Mouse (Mus musculus) embryonic fibroblast, embryonic 13.5 days (primary cell): ENCODE measurements around the gene Prpf6. TPM values are rescaled to one million over a fixed set of nuclear protein-coding genes. Genes with fewer than 3 reads are reported as not detected.

ENCODE experiments used
- H3K27ac ChIP-seq: 2 replicates; pipeline ENCODE4 v1.5.1; 2012; ENCODE audit warnings: low read length, control low read depth, inconsistent platforms; ENCODE audit not compliant: insufficient read depth
- H3K4me1 ChIP-seq: 2 replicates; pipeline ENCODE4 v1.6.1; 2011; ENCODE audit warnings: low read length; ENCODE audit not compliant: control insufficient read depth, insufficient read depth
- H3K4me3 ChIP-seq: 2 replicates; pipeline ENCODE4 v1.5.1; 2011; ENCODE audit warnings: mild to moderate bottlenecking, control low read depth, low read length; ENCODE audit not compliant: insufficient read depth
- CTCF ChIP-seq: IDR thresholded peaks from 2 replicates; pipeline ENCODE4 v1.5.1; 2011; ENCODE audit warnings: mild to moderate bottlenecking, control low read depth, low read length, moderate library complexity, borderline replicate concordance; ENCODE audit not compliant: insufficient read depth
- POLR2A ChIP-seq: IDR thresholded peaks from 2 replicates; pipeline ENCODE4 v1.6.1; 2011; ENCODE audit warnings: low read depth, mild to moderate bottlenecking, control low read depth, low read length, moderate library complexity
- polyA plus RNA-seq: library from polyadenylated mRNA; stranded (reverse); fragments of >200 nt; gene quantifications from 2 replicates; pipeline ENCODE4 v1.2.4, GENCODE M21; 2011; ENCODE audit warnings: low read depth; ENCODE audit not compliant: missing spikeins, insufficient read length

The Prpf6 gene
- polyA plus RNA-seq, 1 experiment, result 59.4 TPM

- TF ChIP-seq CTCF, result no peak
These were observed 7.2 kb upstream of the Prpf6 start, which contains the start of gene Uckl1 for GRCm38 (mm10) chr2:181584411-181584942. TSS of gene Uckl1 (minus strand) at chr2:181584892.

GRCm38 (mm10) chr2:181585506-181585905, 6.2 kb upstream of the Prpf6 start:
- Histone ChIP-seq H3K27ac (no peak overlapping the region), H3K4me3 (no peak overlapping the region), H3K4me1 (no peaks in the 10 kb centered on the region)
- TF ChIP-seq CTCF (no peak), POLR2A (no peak)

More at GRCm38 (mm10) chr2:181584411-181584942, 7.2 kb upstream of the Prpf6 start, which contains the start of gene Uckl1:
- Histone ChIP-seq H3K4me3 (no peak within 1 kb of the TSS), H3K27ac (no peak within 1 kb of the TSS), H3K4me1 (0 out of 2 replicates have a peak, but pooled peaks cover 5% of the 10 kb centered on the region)

- no peak overlapping the region for H3K27ac ChIP-seq
- no peak overlapping the region for H3K4me3 ChIP-seq
- peaks cover under 1% of the 10 kb centered on the region; the same call in 1 of the 2 replicates for H3K4me1 ChIP-seq
- no peak for TF ChIP-seq CTCF
- no peak for TF ChIP-seq POLR2A
These were observed 5.5 kb upstream of the Prpf6 start for GRCm38 (mm10) chr2:181586124-181586523.

GRCm38 (mm10) chr2:181587796-181588195, 3.9 kb upstream of the Prpf6 start:
- Histone ChIP-seq H3K4me1 (peaks cover 3% of the 10 kb centered on the region; the same call in 1 of the 2 replicates), H3K4me3 (no peak overlapping the region), H3K27ac (no peak overlapping the region)
- TF ChIP-seq CTCF (no peak), POLR2A (no peak)

GRCm38 (mm10) chr2:181588229-181588780, 3.4 kb upstream of the Prpf6 start:
- Histone ChIP-seq H3K4me1 (peaks cover 3% of the 10 kb centered on the region; the same call in 1 of the 2 replicates), H3K27ac (no peak overlapping the region), H3K4me3 (no peak overlapping the region)
- TF ChIP-seq POLR2A (no peak), CTCF (no peak)

- Histone ChIP-seq H3K4me3 (no peak overlapping the region), H3K27ac (no peak overlapping the region), H3K4me1 (peaks cover 3% of the 10 kb centered on the region; the same call in 1 of the 2 replicates)
- TF ChIP-seq POLR2A, result no peak
- TF ChIP-seq CTCF, result no peak
These were observed 2.5 kb upstream of the Prpf6 start for GRCm38 (mm10) chr2:181589011-181589731.

GRCm38 (mm10) chr2:181589732-181590105, 1.9 kb upstream of the Prpf6 start:
- TF ChIP-seq CTCF, result no peak
- no peak for TF ChIP-seq POLR2A
- H3K4me1 ChIP-seq, result peaks cover 3% of the 10 kb centered on the region; the same call in 1 of the 2 replicates
- no peak overlapping the region for H3K27ac ChIP-seq
- H3K4me3 ChIP-seq, result no peak overlapping the region

- TF ChIP-seq POLR2A, result no peak
- TF ChIP-seq CTCF, result no peak
- no peak overlapping the region for H3K4me3 ChIP-seq
- peaks cover 3% of the 10 kb centered on the region; the same call in 1 of the 2 replicates for H3K4me1 ChIP-seq
- no peak overlapping the region for H3K27ac ChIP-seq
These were observed 1.2 kb upstream of the Prpf6 start for GRCm38 (mm10) chr2:181590471-181590870.

DNA sequence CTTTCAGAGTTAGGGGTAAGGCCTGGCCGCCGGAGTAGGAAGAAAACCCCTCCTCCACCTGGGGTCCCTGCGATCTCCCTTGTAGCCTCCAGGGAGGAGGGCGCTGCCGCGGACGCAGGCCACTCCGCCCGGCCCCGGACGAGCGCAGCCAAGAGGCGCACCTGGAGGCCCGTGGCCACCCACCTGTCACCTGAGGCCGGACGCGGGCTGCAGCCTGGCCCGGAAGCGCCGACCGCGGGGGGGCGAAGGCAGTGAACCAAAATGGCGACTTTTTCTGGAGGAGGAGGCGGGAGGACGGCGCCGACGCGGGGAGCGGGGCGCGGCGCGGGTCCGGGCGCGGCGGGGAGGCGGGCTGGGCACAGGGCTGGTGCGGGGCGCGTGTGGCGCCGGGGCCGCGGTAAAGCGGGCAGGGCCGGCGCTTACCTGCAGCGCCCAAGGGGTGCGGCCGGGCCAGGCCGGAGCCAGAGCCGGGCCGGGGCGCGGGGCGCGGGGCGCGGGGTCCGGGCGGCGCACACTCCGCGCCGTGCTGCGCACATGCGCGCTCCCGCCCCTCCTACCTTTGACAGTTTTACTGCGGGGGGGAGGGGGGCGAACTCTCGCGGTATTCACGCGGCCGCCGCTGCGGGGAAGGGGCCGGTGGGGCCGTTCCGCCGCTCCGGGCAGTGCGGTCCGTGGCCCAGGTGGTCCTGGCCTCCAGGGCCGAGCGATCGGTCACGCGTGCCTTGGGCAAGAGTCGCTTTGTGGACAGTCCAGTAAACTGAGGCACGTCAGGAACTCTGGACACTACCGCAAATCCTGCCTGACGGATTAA, 768 bp downstream of the Prpf6 start, which contains the start of gene Zfp512b:
Zfp512b (minus strand) TSS at position 573 of the 811 bp plus-strand sequence.
- Histone ChIP-seq H3K4me3 (peak within 1 kb of the TSS; percentile 96), H3K4me1 (peaks cover 8% of the 10 kb centered on the region), H3K27ac (peak within 1 kb of the TSS; percentile 37)
- TF ChIP-seq CTCF (no peak), POLR2A (peak; percentile 94)

DNA sequence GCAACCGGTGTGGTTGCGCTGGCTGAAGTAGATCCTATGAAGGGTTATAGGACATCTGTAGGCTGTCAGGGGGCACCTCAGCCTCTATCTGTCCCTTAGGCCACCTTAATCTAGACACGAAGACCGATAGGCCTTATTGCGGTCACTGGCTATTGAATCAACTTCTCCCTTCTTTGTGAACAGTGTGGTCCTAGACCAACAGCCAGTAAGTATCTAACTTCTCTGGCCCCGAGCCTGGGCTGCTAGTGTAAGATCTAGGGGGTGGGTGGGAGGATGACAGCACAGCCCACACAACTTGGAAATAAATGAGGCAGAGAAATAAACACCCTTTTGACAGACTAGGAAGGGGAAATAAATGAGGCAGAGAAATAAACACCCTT, 1.4 kb downstream of the Prpf6 start:
- Histone ChIP-seq H3K4me1 (peaks cover 11% of the 10 kb centered on the region), H3K27ac (peak overlapping the region; percentile 37), H3K4me3 (peak overlapping the region; percentile 56)
- TF ChIP-seq CTCF, result no peak
- no peak for TF ChIP-seq POLR2A
